Mouse (Mus musculus): ENCODE measurements around the gene Gna15. TPM values are rescaled to one million over a fixed set of nuclear protein-coding genes. Genes with fewer than 3 reads are reported as not detected.
A peak's percentile ranks its signal among the peaks of the same experiment; 100 is the strongest.

Gna15 gene
- polyA plus RNA-seq, 1 experiment, result 14.8 TPM

DNA sequence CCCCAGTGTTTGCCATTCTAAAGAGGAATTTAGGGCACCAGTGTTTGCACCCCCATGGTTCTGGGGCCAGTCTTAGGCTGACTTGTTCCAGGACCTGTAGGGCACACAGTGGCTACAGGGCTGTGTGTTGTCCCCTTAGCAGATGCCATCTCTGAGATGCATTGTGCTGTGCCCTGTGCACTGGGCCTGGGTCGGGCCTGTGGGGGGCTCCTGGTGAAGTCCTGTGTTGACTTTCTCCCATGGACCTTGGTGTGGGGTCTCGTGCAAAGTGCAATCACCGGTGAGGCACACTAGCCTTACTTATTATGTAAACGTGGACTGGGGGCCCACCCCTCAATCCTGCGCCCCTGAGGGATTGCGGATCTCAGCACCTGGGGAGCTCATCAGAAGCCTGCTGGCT lies 38.4 kb upstream of the Gna15 start:
- Histone ChIP-seq H3K4me1 (ENCODE audit: control insufficient read depth, insufficient read depth, insufficient read length) (peaks cover 16% of the 10 kb centered on the region; the same call in 1 of the 2 replicates), H3K36me3 (ENCODE audit: control insufficient read depth, insufficient read depth, low read length) (peaks cover 30% of the 10 kb centered on the region), H3K4me3 (ENCODE audit: extremely low read depth, insufficient read depth, insufficient read length) (no peak overlapping the region), H3K27ac (ENCODE audit: insufficient read depth, low read length) (no peak overlapping the region), H3K27me3 (ENCODE audit: control insufficient read depth, insufficient read depth, low read length) (no peaks in the 10 kb centered on the region)
- WGBS, result 92% methylated on average over 6 of the region's 6 CpGs
- TF ChIP-seq CTCF (IDR thresholded peaks at IDR 0.05; ENCODE audit: extremely low read depth, insufficient read depth, insufficient read length, insufficient replicate concordance), result no peak
- TF ChIP-seq POLR2A (IDR thresholded peaks at IDR 0.05; ENCODE audit: low read depth, low read length), result no peak
- DNase-seq (ENCODE audit: low read depth in 1 of 2, low spot score in 2 of 2), result no peak

DNA sequence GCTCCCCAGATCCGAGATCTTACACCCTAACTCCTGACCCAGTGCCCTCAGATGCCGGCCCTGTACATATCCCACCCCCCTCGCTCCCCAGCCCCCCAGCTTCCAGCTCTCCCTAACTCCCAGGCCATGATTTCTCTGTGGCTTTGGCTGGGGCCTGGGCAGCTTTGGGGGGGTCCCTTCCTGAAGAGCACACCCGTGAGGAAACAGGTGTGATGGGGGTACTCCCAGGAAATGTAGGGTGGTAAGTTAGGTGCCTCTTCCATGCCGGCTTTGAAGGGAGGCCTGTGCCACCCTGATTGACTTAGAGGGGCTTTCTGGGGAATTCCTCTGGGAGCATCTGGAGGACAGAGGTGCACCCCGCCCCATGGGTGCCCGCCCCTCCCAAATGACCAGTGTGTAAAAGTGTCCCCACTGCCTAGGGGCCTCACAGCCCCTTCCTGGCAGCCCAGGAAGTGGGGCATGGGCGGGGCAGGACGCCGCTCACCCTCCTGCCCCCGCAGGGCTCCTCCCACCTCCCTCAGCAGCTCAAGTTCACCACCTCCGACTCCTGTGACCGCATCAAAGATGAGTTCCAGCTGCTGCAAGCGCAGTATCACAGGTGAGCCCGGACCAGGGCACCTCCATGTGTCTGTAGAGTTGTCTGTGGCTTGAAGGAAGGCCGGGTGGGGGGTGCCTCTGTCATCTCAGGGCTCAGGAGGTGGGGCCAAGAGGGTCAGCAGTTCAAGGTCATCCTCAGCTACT lies 36.9 kb upstream of the Gna15 start:
- WGBS, result 5% methylated on average over 16 of the region's 16 CpGs
- no peak; the same call in 1 of the 2 replicates for TF ChIP-seq POLR2A (IDR thresholded peaks at IDR 0.05; ENCODE audit: low read depth, low read length)
- no peak for TF ChIP-seq CTCF (IDR thresholded peaks at IDR 0.05; ENCODE audit: extremely low read depth, insufficient read depth, insufficient read length, insufficient replicate concordance)
- H3K4me1 ChIP-seq (ENCODE audit: control insufficient read depth, insufficient read depth, insufficient read length), result peaks cover 16% of the 10 kb centered on the region; the same call in 1 of the 2 replicates
- H3K27ac ChIP-seq (ENCODE audit: insufficient read depth, low read length), result peak overlapping the region; percentile 88
- DNase-seq (ENCODE audit: low read depth in 1 of 2, low spot score in 2 of 2), result peak in 1 of 2 experiments; percentile 80
- peaks cover 29% of the 10 kb centered on the region for H3K36me3 ChIP-seq (ENCODE audit: control insufficient read depth, insufficient read depth, low read length)
- H3K27me3 ChIP-seq (ENCODE audit: control insufficient read depth, insufficient read depth, low read length), result no peaks in the 10 kb centered on the region
- H3K4me3 ChIP-seq (ENCODE audit: extremely low read depth, insufficient read depth, insufficient read length), result peak overlapping the region; percentile 97

DNA sequence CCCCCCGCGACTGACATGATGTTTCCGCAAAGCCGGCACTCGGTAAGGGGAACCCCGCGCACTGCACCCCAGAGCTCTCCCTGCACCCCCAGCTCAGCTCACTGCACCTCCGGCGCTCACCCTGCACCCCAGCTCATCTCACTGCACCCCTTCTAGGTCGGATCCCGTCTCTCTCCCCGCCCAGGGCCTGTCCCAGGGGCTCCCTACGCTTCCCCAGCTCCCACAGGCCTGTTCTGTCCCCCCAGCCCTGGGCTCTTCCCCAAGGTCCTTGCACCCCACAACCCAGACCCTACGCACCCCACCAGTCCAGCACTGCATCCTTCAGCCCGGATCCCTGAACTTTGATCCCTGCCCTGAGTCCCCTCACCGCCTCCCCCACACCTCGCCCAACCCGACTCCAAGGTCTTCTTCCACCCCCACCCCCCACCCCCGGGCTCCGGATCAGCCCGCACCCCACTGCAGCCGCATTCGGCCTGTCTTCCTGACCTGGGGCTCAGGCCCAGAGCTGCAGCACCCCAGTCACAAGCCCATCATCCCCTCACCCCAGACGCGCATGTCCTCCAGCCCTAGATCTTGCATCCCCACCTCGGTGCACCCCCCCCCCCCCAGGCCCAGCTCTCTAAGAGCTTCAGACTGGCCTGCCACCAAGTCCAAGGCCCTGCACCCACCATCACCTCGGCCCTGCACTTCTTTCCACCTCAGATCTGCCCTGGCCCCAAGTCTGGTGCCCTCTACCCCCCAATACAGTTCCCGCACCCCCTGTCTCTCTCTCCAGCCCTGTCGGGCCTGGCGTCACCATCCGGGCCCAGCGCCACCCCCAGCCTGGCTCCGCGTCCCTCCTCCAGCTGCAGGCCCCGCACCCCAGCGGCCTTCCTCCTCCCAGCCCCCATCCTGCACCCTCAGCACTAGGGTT lies 35.9 kb upstream of the Gna15 start:
- DNase-seq (ENCODE audit: low read depth in 1 of 2, low spot score in 2 of 2), result peak in 1 of 2 experiments; percentile 64
- Histone ChIP-seq H3K27me3 (ENCODE audit: control insufficient read depth, insufficient read depth, low read length) (no peaks in the 10 kb centered on the region), H3K27ac (ENCODE audit: insufficient read depth, low read length) (peak overlapping the region; percentile 98), H3K4me1 (ENCODE audit: control insufficient read depth, insufficient read depth, insufficient read length) (peaks cover 16% of the 10 kb centered on the region; the same call in 1 of the 2 replicates), H3K36me3 (ENCODE audit: control insufficient read depth, insufficient read depth, low read length) (peaks cover 19% of the 10 kb centered on the region), H3K4me3 (ENCODE audit: extremely low read depth, insufficient read depth, insufficient read length) (peak overlapping the region; percentile 97)
- WGBS, result 2% methylated on average over 32 of the region's 36 CpGs
- no peak; the same call in 1 of the 2 replicates for TF ChIP-seq POLR2A (IDR thresholded peaks at IDR 0.05; ENCODE audit: low read depth, low read length)
- no peak for TF ChIP-seq CTCF (IDR thresholded peaks at IDR 0.05; ENCODE audit: extremely low read depth, insufficient read depth, insufficient read length, insufficient replicate concordance)

DNA sequence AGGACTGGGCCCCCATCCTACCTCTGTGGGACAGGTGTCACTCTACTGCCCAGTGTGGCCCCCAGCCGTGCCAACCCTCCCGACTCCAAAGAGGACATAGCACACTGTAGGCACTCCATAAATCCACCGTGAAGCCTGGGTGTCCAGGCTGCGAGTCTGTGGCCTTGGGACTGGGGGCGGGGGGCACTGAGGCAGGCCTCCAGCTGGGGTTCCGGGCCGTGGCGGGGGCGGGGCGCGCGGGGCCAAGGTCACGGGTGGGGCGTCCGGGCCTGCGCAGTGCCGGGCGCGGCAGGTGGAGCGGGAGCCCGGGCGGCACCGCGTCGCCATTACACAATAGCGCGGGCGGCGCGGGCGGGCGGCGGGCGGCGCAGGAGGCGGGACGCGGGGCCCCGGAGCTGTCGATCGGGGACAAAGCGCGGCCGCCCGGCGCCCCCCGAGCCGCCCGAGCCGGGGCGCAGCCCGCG lies 35.2 kb upstream of the Gna15 start, which contains the start of gene Aes:
Aes (plus strand) TSS at position 326 of the 464 bp plus-strand sequence.
- peak in 1 of 2 experiments; percentile 83 for DNase-seq (ENCODE audit: low read depth in 1 of 2, low spot score in 2 of 2)
- TF ChIP-seq POLR2A (IDR thresholded peaks at IDR 0.05; ENCODE audit: low read depth, low read length), result no peak
- no peak for TF ChIP-seq CTCF (IDR thresholded peaks at IDR 0.05; ENCODE audit: extremely low read depth, insufficient read depth, insufficient read length, insufficient replicate concordance)
- H3K36me3 ChIP-seq (ENCODE audit: control insufficient read depth, insufficient read depth, low read length), result peaks cover 15% of the 10 kb centered on the region
- peak within 1 kb of the TSS; percentile 98 for H3K27ac ChIP-seq (ENCODE audit: insufficient read depth, low read length)
- WGBS, result 3% methylated on average over 15 of the region's 53 CpGs
- peaks cover 16% of the 10 kb centered on the region; the same call in 1 of the 2 replicates for H3K4me1 ChIP-seq (ENCODE audit: control insufficient read depth, insufficient read depth, insufficient read length)
- no peaks in the 10 kb centered on the region for H3K27me3 ChIP-seq (ENCODE audit: control insufficient read depth, insufficient read depth, low read length)
- peak within 1 kb of the TSS; percentile 97 for H3K4me3 ChIP-seq (ENCODE audit: extremely low read depth, insufficient read depth, insufficient read length)

DNA sequence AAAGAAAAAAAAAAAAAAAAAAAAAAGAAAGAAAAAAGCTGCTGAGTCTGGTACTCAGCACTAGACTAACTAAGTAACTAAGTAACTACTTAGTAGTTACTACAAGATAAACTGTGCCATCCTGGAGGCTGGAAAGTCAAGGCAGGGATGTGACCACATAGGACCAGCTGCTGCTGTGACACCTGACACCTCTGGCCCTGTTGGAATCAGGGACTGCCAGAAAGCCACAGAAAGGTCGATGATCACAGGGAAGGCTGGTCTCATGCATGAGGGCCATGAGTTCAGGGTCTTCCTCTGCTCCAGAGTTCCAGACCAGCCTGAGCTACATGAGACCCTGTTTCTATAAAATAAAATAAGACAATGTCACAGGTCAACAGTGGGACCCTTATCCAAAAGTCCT lies 33.5 kb upstream of the Gna15 start:
- DNase-seq (ENCODE audit: low read depth in 1 of 2, low spot score in 2 of 2), result no peak
- H3K36me3 ChIP-seq (ENCODE audit: control insufficient read depth, insufficient read depth, low read length), result peaks cover 9% of the 10 kb centered on the region
- H3K4me1 ChIP-seq (ENCODE audit: control insufficient read depth, insufficient read depth, insufficient read length), result peaks cover 12% of the 10 kb centered on the region; the same call in 1 of the 2 replicates
- no peaks in the 10 kb centered on the region for H3K27me3 ChIP-seq (ENCODE audit: control insufficient read depth, insufficient read depth, low read length)
- WGBS, result 61% methylated on average over 1 of the region's 1 CpGs
- no peak overlapping the region for H3K27ac ChIP-seq (ENCODE audit: insufficient read depth, low read length)
- H3K4me3 ChIP-seq (ENCODE audit: extremely low read depth, insufficient read depth, insufficient read length), result no peak overlapping the region
- TF ChIP-seq CTCF (IDR thresholded peaks at IDR 0.05; ENCODE audit: extremely low read depth, insufficient read depth, insufficient read length, insufficient replicate concordance) (no peak), POLR2A (IDR thresholded peaks at IDR 0.05; ENCODE audit: low read depth, low read length) (no peak)

DNA sequence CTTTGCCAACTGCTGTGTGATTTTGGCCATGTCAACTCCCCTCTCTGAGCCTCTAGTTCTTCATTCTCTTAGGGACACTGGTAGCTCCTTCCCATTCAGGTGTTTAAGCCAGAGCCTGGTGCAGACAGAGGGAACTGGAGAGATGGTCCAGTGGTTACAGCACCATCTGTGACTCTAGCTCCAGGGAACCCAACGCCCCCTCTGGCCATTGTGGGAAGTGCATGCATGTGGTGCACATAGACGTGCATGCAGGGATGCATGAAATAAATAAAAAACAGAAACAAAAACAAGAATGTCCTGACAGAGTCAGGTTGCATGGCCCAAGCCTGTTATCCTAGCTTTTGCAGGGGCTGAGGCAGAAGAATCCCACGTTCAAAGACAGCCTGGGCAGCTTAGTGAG lies 32.3 kb upstream of the Gna15 start:
- WGBS, result 83% methylated on average over 3 of the region's 3 CpGs
- H3K4me3 ChIP-seq (ENCODE audit: extremely low read depth, insufficient read depth, insufficient read length), result no peak overlapping the region
- peaks cover 1% of the 10 kb centered on the region; the same call in 1 of the 2 replicates for H3K36me3 ChIP-seq (ENCODE audit: control insufficient read depth, insufficient read depth, low read length)
- H3K27ac ChIP-seq (ENCODE audit: insufficient read depth, low read length), result no peak overlapping the region
- TF ChIP-seq POLR2A (IDR thresholded peaks at IDR 0.05; ENCODE audit: low read depth, low read length), result no peak
- TF ChIP-seq CTCF (IDR thresholded peaks at IDR 0.05; ENCODE audit: extremely low read depth, insufficient read depth, insufficient read length, insufficient replicate concordance), result no peak
- H3K4me1 ChIP-seq (ENCODE audit: control insufficient read depth, insufficient read depth, insufficient read length), result peaks cover 9% of the 10 kb centered on the region; the same call in 1 of the 2 replicates
- DNase-seq (ENCODE audit: low read depth in 1 of 2, low spot score in 2 of 2), result no peak
- H3K27me3 ChIP-seq (ENCODE audit: control insufficient read depth, insufficient read depth, low read length), result no peaks in the 10 kb centered on the region

Measured in spleen, adult 2 months (tissue).